Mouse (Mus musculus): ENCODE measurements at regions not wholly inside any gene's neighbourhood (a gene's known extent, or its start where the extent isn't known, plus 50 kb on each side); places are given as distances from the start of the nearest gene placed in this dataset.

DNA sequence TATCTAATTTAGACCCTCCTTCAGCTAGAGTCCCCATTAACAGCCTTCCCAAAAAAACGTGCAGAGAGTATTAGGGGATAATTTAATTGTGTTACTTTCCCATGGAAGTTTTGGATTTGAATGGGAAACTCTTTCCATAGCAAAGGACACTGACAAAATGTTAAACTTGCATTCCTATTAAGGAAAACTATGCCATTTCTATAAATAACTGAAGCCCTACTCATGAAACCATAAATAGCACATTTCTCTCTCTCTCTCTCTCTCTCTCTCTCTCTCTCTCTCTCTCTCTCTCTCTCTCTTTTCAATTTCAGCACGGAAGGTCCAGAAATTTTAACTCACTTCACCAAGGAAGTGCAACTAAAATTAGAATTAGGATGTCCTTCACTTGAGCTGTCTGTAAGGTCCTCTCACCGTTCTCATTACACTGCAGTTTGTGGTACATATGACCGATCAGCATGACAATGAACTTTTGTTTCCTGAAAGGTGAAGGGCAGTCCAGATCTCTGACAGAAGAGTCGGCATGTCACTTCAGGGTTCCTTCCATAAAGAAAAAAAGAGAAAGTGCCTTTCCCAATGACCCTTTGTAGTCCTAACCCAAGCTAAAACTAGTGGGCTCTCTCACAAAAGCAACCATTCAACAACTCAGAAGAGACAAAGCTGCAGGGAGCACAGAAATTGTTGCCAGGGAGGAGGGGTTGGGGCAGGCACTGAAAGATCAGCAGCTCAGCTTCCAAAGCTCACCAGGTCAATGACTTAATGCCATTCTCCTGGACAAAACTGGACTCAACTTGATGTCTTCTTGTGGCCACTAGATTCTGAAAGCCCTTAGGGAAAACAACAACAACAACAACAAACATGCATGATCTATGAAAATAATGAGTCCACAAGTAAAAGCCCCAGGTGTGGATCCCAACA, 696.9 kb downstream of the Diaph3 start:
- peak; percentile 72 for DNase-seq

DNA sequence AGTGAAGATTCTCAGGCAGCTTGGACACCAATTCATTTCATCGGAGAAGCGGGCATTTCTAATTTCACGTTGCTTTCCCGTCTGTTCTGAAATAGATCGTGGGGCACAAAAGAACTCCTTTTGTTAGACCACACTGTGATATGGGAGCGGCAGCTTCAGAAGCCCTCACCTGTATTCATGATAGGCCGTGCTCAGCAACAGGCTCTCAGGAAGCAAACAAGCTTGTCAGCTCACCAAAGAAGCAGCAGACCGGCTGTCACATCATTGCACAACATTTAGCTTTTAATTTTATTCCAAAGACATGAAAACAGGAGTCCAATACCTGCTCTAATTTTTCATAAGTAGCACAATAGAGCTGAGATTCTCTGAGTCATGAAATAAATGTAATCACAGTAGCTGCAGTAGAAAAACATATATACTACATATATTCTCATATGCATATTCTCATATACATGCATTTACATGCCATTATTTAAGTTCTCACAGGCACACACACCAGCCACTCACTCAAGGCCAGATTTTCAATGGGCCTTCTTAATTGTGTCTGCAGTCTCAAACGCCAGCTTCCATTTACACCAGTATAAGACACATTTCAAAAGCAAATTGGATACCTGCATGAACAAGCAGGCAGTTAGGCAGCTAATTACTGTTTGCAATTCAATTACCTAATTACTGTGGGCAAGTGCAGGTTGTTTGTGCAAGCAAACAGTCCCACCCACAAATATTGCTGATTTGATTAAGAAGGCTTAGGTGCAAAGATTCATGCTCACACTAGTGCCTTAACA, 698.9 kb downstream of the Diaph3 start:
- DNase-seq = peak; percentile 68

DNA sequence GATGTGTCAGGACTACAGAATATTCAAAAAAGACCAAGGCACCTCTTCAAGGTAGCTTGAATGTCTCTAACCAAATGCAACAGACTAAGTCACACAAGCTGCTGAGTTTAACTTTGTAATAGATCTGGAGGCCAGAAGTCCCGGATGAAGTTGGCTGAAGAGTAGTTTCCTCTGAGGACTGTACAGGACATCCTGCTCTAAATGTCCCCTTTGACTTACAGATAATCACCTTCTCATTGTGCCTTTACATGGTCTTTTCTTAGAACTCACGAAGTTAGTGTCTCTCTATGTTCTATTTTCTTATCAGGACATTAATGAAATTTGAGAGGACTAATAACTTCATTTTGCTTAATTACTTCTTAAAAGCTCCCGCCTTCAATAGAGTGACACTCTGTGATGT, 703.7 kb downstream of the Diaph3 start:
- DNase-seq = no peak

DNA sequence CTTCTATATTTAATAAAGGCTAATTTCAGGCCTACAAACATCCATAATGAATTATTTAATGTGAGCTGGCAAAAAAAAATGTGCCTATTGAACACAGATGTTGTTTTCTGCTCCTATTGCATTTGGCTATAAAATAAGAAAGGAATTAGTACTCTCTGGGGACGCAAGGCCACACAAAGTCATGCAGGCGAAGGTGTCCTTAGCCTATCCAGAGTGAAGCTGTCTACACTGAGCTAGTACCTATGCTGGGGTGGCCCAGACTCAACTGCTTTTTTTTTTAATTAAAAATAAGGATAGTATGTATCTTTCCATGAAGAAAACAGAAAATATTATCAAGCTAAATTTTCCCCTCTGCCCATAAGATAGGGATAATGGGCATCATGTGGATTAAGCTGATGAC, 705.7 kb downstream of the Diaph3 start:
- no peak for DNase-seq

DNA sequence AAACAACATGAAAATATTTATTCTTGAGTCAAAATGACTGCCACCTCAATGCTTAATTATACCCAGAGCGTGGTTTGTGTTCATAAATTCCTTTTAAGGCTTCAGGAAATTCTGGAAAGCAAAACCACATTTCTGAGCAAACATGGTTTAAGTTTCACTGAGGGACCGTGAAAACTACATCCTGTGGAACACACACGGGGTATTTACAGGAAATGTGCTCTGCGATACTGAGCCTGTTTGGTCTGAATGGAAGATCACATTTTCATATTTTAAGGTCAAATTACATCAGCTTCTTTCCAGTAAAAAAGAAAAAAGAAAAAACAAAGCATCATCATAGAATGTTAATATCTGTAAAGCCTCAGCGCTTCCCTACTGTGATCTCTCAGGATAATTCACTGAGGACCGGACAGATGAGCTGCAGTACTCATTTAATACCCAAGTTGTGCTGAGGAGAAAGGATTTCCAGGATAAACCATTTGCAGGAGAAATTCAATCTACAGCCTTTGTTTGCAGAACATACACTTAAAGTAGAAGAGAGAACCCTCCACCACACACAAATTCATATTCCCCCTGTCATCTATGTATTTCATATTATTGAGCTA, 709.7 kb downstream of the Diaph3 start:
- no peak for DNase-seq

DNA sequence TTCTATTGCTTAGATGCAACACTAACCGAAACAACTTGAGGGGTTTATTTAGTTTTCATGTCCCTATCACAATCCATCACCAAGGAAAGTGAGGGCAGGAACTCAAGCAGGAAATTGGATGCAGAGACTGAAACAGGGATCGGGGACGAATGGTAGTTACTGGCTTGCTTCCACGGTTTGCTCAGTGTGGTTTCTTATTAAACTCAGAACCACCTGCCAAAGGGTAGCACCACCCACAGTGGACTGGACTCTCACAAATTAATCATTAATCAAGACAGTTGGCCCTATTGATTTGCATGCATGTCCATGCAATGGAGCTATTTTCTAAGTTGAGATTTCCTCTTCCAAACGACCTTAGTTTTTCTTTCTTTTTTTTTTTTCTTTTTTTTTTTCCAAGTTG, 719.2 kb downstream of the Diaph3 start:
- no peak for DNase-seq

DNA sequence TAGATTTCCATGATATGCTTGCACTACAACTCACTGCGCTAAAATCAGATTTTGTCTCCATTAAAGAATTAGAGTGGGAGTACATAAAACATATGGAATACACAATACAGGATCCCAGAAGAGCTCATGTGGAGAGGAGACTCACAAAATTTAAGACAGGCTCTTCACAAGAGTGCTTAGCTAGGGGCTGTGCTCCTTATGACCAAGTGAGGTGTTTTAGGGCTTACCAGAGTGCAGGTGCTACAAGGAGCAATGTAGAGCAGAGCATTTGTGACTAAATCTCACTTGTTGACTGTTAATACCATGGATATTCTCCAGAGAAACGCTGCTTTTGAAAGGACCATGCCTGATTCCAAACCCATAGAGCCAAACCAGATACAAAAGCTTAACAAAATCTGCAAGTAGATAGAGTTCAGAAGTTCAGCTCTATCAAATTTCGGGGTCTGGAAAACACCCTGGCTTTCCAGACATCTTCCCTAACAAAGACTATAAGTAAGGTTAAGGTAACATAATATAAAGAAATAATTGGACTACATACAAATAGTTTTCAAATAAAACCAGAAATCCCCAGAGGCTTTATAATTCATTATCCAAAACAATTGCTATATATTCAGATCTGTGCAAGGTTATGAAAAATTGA, 721.0 kb downstream of the Diaph3 start:
- no peak for DNase-seq

DNA sequence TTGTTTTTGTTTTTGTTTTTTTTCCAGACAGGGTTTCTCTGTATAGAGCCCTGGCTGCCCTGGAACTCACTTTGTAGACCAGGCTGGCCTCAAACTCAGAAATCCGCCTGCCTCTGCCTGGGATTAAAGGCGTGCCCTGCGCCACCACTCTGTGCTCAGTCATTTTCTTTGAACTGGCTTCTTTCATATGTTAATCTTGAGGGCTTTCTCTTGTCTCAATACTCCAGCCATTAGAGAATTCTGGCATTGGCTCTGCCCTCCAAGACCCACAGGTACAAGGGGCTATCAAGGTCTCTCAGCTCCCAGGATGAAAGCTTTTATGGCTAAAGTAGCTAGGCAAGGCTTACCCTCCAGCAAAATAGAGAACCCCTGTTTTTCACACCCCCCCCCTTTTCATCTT, 744.2 kb downstream of the Diaph3 start:
- no peak for DNase-seq

DNA sequence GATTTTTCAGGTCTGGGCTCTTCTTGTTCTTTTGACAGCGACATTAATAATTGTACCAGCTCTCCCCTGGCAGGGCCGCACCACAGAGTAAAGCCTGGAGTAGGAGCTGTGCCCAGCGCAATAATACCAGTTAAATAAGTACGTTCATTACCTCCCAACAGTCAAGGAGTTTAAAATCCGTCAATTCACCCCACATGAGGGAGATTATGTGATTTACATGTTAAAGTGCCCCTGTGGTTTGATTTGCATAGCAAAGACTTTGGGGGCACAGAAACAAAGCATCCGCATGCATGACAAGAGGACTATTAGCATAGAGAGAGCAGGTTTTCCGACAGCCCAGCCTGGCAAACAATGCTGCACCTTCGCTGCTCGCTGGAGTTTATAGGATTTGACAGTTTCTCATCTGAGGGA, 745.1 kb downstream of the Diaph3 start:
- no peak for DNase-seq

DNA sequence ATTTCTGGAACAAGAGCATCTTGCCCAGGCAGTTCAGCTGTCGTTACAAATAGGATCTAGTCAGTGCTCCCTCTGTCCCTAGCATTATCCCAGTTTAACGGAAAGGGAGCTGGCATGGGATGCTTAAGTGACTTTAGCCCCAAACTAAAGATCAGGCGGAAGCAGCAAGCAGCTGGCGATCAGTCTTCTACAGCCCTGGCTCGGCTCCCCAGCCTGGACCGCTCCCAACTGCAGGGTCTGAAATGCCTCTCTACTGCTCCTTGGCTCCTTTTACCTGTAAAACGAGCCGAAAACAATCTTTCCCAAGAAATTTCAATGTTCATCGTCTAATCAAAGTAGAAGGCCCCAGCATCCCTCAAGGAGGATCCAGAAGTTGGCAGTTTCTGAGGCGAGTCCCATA, 745.5 kb downstream of the Diaph3 start:
- no peak for DNase-seq

DNA sequence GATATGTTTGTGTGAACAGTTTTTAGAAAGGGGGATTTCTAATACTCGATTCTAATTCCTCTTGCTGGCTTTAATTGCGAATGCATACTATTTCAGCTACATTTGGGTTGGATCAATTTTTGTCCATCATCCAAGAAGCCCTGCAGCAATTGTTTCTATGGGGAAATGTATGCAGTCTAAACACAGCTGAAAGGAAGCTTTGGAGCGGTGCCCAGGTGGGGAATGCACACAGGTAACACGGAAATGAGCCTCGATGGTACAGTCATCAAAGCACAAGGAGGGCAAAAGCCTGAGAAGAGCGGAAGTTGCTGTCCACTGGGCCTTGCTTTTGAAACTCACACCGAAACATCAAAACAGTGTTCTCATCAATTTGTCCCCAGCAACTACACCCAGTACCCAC, 746.0 kb downstream of the Diaph3 start:
- DNase-seq = no peak

DNA sequence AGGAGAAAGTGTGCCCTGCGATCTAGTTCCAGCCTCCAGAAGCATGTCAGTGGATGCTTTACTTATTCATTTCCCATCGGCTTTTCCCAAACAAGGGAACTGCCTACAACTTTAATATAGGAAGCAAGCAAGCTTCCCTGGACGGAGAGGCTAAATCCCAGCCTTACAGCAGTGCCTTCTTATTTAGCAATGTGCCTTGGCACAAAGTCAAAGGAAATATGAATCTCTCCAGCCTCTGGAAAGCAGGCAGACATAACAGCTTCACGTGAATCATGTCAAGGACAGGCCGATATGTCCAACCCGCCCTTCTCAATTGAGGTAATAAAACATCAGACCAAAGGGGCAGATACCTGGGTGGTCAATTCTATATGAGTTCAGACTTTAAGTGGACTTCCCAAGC, 755.9 kb downstream of the Diaph3 start:
- no peak for DNase-seq

DNA sequence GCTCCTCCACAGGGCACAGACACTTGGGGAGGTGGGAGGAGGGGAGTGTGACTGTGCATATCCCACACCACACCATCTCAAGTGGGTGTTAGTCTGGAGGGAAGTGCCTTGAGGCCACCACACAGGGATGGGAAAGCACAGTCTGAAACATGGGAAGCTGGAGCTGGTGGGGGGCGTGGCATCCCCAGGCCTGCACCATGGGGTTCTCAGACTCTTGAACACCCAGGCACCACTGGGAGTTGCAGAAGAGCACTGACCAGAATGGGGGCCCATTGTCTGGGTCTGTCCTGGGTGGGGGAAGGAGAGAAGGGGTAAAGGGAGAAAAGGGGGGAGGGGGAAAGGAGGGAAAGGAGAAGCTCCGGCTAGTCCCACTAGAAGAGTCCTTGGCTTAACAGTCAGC, 776.0 kb downstream of the Diaph3 start:
- DNase-seq = no peak

DNA sequence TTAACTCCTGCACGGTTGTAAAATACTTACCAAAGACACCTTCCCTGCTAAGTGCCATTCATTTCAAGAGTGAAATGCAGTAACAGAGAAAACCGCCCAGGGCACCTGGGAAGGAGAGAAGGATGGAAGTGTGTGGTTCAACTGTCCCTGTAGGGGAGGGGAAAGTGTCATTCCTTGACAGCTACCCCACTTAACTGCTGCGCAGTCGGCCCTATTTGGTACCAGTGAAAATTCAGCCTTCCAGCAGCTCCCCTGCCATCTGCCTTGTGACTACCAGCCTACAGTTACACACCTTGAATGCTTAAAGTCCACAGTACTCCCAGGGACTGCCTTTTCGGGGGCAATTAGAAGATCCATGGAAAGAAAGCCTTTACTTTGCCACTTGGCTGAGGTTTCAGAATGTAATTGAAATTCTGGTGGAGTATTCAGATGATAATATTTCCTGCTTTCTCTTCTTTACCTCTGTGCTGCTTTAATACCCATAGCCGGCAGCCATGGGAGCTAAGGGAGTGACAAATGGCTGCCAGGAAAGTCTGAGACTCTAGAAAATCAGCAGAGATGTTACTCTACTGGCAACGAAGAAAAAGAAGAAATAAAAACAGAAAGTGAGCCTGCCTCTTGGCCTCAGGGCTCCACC, 780.5 kb downstream of the Diaph3 start:
- no peak for DNase-seq

DNA sequence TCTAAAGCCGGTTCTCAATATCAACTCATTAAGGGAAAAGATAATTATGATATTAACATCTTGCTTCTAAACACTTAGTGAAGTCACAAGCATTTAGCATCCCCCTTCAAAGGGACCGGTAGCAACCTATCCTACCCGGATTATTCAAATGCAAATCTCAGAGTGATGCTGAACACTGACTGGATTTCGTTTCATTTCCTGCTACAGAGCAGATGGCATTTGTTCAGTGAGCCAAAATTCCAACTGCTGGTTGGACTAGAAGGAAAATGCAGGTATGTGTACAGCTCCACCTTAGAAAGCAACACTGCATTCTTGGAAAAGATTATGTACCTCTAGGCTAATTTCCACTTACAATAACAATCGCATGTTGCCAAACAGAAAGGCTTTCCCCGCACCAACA, 782.5 kb downstream of the Diaph3 start:
- DNase-seq = no peak

DNA sequence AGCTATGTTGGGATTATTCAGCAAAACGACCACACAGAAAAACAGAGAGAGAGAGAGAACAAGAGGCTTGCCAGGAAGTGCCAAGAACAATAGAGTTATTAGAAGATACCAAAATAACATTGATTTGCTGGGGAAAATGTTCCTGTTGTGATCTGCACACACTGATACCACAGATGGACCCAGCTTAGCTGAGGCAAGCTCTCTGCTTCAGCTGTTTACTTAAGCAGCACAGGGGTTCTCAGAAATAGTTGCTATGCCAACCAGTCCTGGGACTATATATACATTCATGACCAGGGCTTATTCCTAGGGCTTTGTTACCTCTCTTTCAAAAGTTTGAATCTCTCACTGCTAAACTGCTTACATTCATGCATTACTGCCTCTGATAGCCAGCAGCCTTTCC, 790.5 kb downstream of the Diaph3 start:
- no peak for DNase-seq

DNA sequence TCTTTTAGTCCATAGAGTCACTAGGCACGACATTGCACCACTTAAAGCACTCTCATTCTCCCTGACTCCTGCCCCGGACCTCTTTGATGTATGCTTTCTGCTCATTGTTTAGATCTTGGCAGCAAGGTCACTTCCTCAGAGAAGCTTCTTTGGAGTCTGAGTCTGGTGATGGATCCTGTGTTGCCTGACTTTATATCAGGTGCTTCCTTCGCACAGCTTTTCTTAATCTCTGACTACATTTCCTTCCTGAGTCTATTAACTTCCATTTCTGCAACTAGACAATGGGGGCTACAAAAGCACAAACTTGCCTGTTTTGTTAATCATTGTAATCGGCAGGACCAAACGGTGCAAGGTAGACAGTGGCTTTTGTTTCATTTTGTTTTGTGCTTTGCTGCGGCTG, 802.0 kb downstream of the Diaph3 start:
- peak; percentile 94 for DNase-seq

DNA sequence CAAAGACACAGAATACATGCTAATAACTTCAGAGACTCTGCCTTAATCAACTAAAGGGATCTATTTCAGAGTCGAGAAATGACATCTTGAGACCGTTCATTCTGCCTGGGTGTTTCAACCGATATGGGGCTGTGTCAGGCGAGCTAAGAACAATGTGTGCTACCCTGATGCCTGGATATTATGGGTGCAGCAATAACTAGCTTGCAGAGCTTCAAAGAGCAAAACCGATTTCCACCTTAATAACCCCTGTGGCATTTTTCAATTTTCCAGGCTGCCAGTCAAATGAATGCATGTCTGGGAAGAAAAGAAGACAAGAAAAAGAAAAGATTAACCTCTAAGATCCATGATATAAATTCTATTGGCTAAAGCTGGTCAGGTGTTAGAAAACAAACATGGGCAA, 804.0 kb downstream of the Diaph3 start:
- DNase-seq = no peak

DNA sequence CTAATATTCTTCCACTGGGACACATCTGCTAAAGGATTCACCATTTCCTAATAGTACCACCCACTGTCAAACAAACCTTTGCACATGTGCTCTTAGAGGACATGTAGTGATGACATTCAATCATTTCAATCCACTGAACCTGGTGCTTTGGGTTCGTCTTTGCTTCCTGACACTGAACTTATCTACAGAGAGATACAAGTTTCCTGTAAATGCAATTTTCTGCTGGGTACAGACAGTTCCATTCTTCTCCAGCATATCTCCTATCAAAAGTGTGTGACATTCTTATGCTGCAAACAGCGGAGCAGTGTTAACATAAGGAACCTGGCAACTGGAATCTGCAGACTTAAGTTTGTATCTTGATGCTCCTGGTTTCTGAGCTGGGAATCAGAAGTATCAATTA, 805.8 kb downstream of the Diaph3 start:
- DNase-seq = no peak

DNA sequence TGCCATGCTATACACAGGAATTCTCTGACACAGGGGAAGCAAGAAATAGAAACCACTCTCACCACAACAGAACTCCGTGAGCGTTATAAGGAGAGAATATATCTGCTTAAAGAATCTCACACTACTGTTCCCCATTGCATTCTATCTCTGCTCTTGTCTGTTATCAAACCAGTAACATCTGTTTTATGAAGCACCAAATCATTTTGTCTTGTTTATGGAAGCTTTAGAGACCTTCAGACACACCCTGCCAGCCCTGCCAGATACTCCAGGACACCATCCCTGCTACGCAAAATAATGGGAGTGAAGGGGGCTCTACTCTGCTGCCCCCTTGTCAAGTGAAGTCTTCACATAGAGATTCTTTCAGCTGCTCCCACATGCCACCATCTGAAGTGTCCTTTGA, 811.9 kb downstream of the Diaph3 start:
- DNase-seq = no peak

DNA sequence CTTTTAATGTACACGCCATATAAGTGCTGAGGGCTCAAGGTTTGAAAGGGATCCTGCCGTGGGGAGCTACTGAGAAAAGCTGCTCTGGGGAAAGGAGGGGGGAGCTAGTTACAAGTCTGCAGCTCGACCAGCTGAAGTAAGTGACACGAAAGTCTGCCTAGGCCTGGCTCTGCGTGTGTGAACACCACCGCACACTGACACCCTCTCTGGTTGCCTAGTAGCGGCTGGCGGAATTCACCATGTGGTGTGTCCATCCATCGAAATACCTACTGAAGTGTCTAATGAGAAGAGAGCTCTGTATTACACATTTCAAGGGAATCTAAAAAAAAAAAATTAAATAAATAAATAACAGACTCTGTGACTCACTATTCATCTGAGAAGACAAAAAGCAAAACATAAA, 813.4 kb downstream of the Diaph3 start:
- DNase-seq = no peak

DNA sequence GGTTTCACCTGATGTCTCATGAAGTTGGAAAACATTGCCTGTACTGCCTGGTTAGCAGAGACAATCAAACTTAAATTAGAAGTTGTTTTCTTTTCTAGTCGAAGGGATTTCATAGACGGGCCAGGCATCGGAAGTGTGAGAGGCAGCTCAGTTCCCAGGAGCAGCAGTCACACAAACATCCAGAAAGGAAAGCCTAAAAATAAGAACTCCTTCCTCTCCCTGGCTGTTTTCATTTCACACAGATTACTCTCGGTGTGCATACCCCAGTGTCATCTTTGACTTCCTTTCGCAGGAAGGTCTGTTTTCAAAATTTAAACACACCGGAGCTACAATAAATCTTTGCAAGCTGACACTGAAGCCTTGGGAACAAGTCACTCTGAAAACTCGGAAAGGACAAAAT, 818.7 kb downstream of the Diaph3 start:
- peak; percentile 93 for DNase-seq

DNA sequence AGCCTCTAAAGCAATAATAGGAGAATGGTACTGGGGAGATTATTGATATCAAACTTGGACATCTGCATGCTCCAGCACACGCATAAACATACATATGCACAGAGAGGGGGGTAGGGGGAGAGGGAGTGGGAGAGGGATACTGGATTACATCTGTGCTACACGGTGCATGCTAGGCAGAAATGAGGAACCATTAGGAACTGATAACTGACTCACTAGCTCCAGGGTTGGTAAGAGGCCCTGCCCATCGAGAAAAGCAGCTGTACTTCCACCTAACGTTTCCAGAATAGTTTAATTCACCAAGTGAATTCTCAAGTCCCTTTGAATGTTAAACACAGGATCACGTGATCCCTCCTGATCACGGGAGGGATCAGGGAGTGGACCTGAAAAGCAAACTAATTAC, 825.1 kb downstream of the Diaph3 start:
- DNase-seq = no peak
